Mouse (Mus musculus): ENCODE results near the gene Adamts10.

- TF ChIP-seq CTCF (IDR thresholded peaks at IDR 0.05; ENCODE audit: insufficient read depth, low read depth, low read length) (no peak), POLR2A (IDR thresholded peaks at IDR 0.05; ENCODE audit: insufficient read depth, low read depth, low read length) (no peak)
Measured at GRCm38 (mm10) chr17:33549212-33549611, 25.2 kb downstream of the Adamts10 start.

All from olfactory bulb, adult 2 months (tissue).